In genomic region chr11:44913806-44914205, GRCm38 (mm10) we compare ENCODE assay signal across 15 mouse cellular contexts.
"Had no signal": no experiment of that assay in that cellular context is flagged by ENCODE, and none has a peak within 500 bp of the region (broad histone marks: within the 10 kb centered on the region; RNA-seq: fewer than 3 reads in every experiment).

No protein-coding gene starts in this region.

- H3K4me3 ChIP-seq: limb, embryonic 15.5 days; liver, embryonic 12.5 days; lung, embryonic 15.5 days; midbrain, embryonic 10.5 days; neural tube, embryonic 12.5 days had no signal

- H3K4me1 ChIP-seq: liver, embryonic 12.5 days; lung, embryonic 15.5 days; neural tube, embryonic 12.5 days had no signal

- H3K4me2 ChIP-seq: limb, embryonic 15.5 days; liver, embryonic 12.5 days; lung, embryonic 15.5 days; neural tube, embryonic 12.5 days had no signal

- H3K27ac ChIP-seq: limb, embryonic 15.5 days; liver, embryonic 12.5 days; lung, embryonic 15.5 days; midbrain, embryonic 10.5 days; neural tube, embryonic 12.5 days had no signal

- DNase-seq: kidney, adult 8-10 months; kidney, postnatal 25 days; layer of hippocampus, adult 9-11 months; layer of hippocampus, postnatal 36 days; lung, postnatal 4 days; midbrain, embryonic 14.5 days; right cerebral cortex, postnatal 4 days; spleen, adult 18-20 months; thymus, adult 2 months; thymus, postnatal 25 days had no signal

- H3K9me3 ChIP-seq: limb, embryonic 15.5 days; liver, embryonic 12.5 days; lung, embryonic 15.5 days; midbrain, embryonic 10.5 days; neural tube, embryonic 12.5 days had no signal

- H3K36me3 ChIP-seq: limb, embryonic 15.5 days; liver, embryonic 12.5 days; lung, embryonic 15.5 days; neural tube, embryonic 12.5 days had no signal

- ATAC-seq: liver, embryonic 12.5 days had no signal

- H3K9ac ChIP-seq: limb, embryonic 15.5 days; liver, embryonic 12.5 days; lung, embryonic 15.5 days; neural tube, embryonic 12.5 days had no signal

- H3K27me3 ChIP-seq: limb, embryonic 15.5 days; liver, embryonic 12.5 days; lung, embryonic 15.5 days; neural tube, embryonic 12.5 days had no signal
